Mouse (Mus musculus): ENCODE measurements around the gene Ttl. TPM values are rescaled to one million over a fixed set of nuclear protein-coding genes. Genes with fewer than 3 reads are reported as not detected.

The Ttl gene
- polyA plus RNA-seq, 1 experiment from 2014 or later = 34.2 TPM

DNA sequence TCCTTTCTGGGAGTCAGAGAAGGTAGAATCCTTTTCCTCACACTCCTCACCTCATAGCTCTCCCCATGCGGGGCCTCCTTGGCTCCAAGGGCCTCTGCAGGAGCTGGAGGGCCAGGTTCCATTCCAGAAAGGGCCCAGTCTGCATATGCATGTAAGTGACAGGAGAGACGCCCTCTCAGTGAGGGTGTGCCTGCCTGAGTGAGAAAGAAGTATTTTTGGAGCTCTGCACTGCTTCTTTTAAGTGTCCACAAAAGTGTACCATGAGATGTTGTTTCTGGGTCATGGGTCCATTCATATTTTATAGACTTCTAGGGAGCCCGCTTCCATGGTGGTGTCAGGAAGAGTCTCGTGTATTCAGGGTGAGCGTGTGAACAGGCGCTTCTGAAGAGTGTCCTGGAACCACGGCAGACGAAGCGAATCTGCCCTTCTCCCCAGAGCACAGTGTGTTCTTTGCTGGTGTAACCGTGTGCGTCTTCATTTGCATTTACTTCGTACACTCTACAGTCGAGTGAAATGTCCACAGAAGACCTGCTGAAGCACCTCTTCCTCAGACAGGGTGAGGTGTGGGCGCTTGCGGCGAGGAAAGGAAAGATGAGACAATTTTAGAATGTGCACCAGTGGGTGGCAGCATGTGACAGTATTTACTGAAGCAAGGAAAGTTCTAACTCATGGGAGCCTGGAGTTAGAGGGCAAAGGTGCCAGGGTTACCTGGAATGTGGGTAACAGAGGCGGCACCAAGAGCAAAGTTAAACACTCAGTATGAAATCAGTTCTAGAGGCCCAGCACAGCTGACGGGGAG, 28.4 kb downstream of the Ttl start:
- H3K4me3 ChIP-seq (ENCODE audit: low read depth, low read length) = no peak overlapping the region
- no peak overlapping the region for H3K27ac ChIP-seq (ENCODE audit: low read length)
- H3K27me3 ChIP-seq (ENCODE audit: control insufficient read depth, insufficient read depth, low read depth, low read length) = no peaks in the 10 kb centered on the region
- H3K4me1 ChIP-seq (ENCODE audit: control insufficient read depth, insufficient read depth, low read length) = no peaks in the 10 kb centered on the region
- H3K9ac ChIP-seq (ENCODE audit: low read depth, low read length) = no peak overlapping the region
- H3K9me3 ChIP-seq (replicated peaks; ENCODE audit: control insufficient read depth, low read length, poor library complexity, severe bottlenecking) = no peaks in the 10 kb centered on the region
- WGBS = 91% methylated on average over 18 of the region's 18 CpGs
- H3K36me3 ChIP-seq (ENCODE audit: control insufficient read depth, insufficient read depth, low read length) = peaks cover 23% of the 10 kb centered on the region
- H3K4me2 ChIP-seq (ENCODE audit: low read length) = no peak overlapping the region
- no peak for ATAC-seq

- peak within 1 kb of the TSS; percentile 82 for H3K4me3 ChIP-seq (ENCODE audit: low read depth, low read length)
- no peaks in the 10 kb centered on the region for H3K27me3 ChIP-seq (ENCODE audit: control insufficient read depth, insufficient read depth, low read depth, low read length)
- peaks cover 6% of the 10 kb centered on the region for H3K4me1 ChIP-seq (ENCODE audit: control insufficient read depth, insufficient read depth, low read length)
- under 1% methylated on average over 35 of the region's 35 CpGs for whole genome bisulfite sequencing
- peak within 1 kb of the TSS; percentile 73 for H3K9ac ChIP-seq (ENCODE audit: low read depth, low read length)
- peak within 1 kb of the TSS; percentile 24; the same call in 1 of the 2 replicates for H3K27ac ChIP-seq (ENCODE audit: low read length)
- peak within 1 kb of the TSS; percentile 72 for H3K4me2 ChIP-seq (ENCODE audit: low read length)
- H3K9me3 ChIP-seq (replicated peaks; ENCODE audit: control insufficient read depth, low read length, poor library complexity, severe bottlenecking) = no peaks in the 10 kb centered on the region
- ATAC-seq = peak; percentile 99
- H3K36me3 ChIP-seq (ENCODE audit: control insufficient read depth, insufficient read depth, low read length) = peaks cover 11% of the 10 kb centered on the region
These were observed 35.1 kb downstream of the Ttl start, which contains the start of gene Polr1b for GRCm38 (mm10) chr2:129100784-129101310. Gene Polr1b (plus strand): TSS chr2:129100995.

- WGBS = 91% methylated on average over 5 of the region's 5 CpGs
- H3K4me3 ChIP-seq (ENCODE audit: low read depth, low read length) = no peak overlapping the region
- H3K36me3 ChIP-seq (ENCODE audit: control insufficient read depth, insufficient read depth, low read length) = peaks cover 43% of the 10 kb centered on the region
- H3K4me1 ChIP-seq (ENCODE audit: control insufficient read depth, insufficient read depth, low read length) = no peaks in the 10 kb centered on the region
- H3K9ac ChIP-seq (ENCODE audit: low read depth, low read length) = no peak overlapping the region
- H3K27me3 ChIP-seq (ENCODE audit: control insufficient read depth, insufficient read depth, low read depth, low read length) = no peaks in the 10 kb centered on the region
- no peak overlapping the region for H3K27ac ChIP-seq (ENCODE audit: low read length)
- no peak overlapping the region for H3K4me2 ChIP-seq (ENCODE audit: low read length)
- no peak for ATAC-seq
- H3K9me3 ChIP-seq (replicated peaks; ENCODE audit: control insufficient read depth, low read length, poor library complexity, severe bottlenecking) = no peaks in the 10 kb centered on the region
These were observed 47.2 kb downstream of the Ttl start for GRCm38 (mm10) chr2:129112924-129113323.

GRCm38 (mm10) chr2:129115706-129116367, 50.1 kb downstream of the Ttl start:
- no peak overlapping the region for H3K4me3 ChIP-seq (ENCODE audit: low read depth, low read length)
- H3K4me2 ChIP-seq (ENCODE audit: low read length) = no peak overlapping the region
- H3K36me3 ChIP-seq (ENCODE audit: control insufficient read depth, insufficient read depth, low read length) = peaks cover 59% of the 10 kb centered on the region
- no peak overlapping the region for H3K27ac ChIP-seq (ENCODE audit: low read length)
- 91% methylated on average over 9 of the region's 9 CpGs for WGBS
- H3K27me3 ChIP-seq (ENCODE audit: control insufficient read depth, insufficient read depth, low read depth, low read length) = no peaks in the 10 kb centered on the region
- H3K9me3 ChIP-seq (replicated peaks; ENCODE audit: control insufficient read depth, low read length, poor library complexity, severe bottlenecking) = no peaks in the 10 kb centered on the region
- H3K4me1 ChIP-seq (ENCODE audit: control insufficient read depth, insufficient read depth, low read length) = no peaks in the 10 kb centered on the region
- H3K9ac ChIP-seq (ENCODE audit: low read depth, low read length) = no peak overlapping the region
- no peak for ATAC-seq

- H3K9ac ChIP-seq (ENCODE audit: low read depth, low read length) = no peak overlapping the region
- no peak for ATAC-seq
- H3K4me3 ChIP-seq (ENCODE audit: low read depth, low read length) = no peak overlapping the region
- WGBS = 100% methylated on average over 1 of the region's 1 CpGs
- no peaks in the 10 kb centered on the region for H3K9me3 ChIP-seq (replicated peaks; ENCODE audit: control insufficient read depth, low read length, poor library complexity, severe bottlenecking)
- no peaks in the 10 kb centered on the region for H3K4me1 ChIP-seq (ENCODE audit: control insufficient read depth, insufficient read depth, low read length)
- H3K27me3 ChIP-seq (ENCODE audit: control insufficient read depth, insufficient read depth, low read depth, low read length) = no peaks in the 10 kb centered on the region
- peaks cover 60% of the 10 kb centered on the region for H3K36me3 ChIP-seq (ENCODE audit: control insufficient read depth, insufficient read depth, low read length)
- no peak overlapping the region for H3K4me2 ChIP-seq (ENCODE audit: low read length)
- no peak overlapping the region for H3K27ac ChIP-seq (ENCODE audit: low read length)
These were observed 50.6 kb downstream of the Ttl start for GRCm38 (mm10) chr2:129116368-129116739.

GRCm38 (mm10) chr2:129118061-129118460, 52.3 kb downstream of the Ttl start:
- H3K36me3 ChIP-seq (ENCODE audit: control insufficient read depth, insufficient read depth, low read length) = peaks cover 54% of the 10 kb centered on the region

GRCm38 (mm10) chr2:129121986-129122385, 56.2 kb downstream of the Ttl start:
- ATAC-seq = no peak
- Histone ChIP-seq H3K4me1 (ENCODE audit: control insufficient read depth, insufficient read depth, low read length) (no peaks in the 10 kb centered on the region), H3K9me3 (replicated peaks; ENCODE audit: control insufficient read depth, low read length, poor library complexity, severe bottlenecking) (no peaks in the 10 kb centered on the region), H3K9ac (ENCODE audit: low read depth, low read length) (no peak overlapping the region), H3K4me3 (ENCODE audit: low read depth, low read length) (no peak overlapping the region), H3K36me3 (ENCODE audit: control insufficient read depth, insufficient read depth, low read length) (peaks cover 51% of the 10 kb centered on the region), H3K4me2 (ENCODE audit: low read length) (no peak overlapping the region), H3K27ac (ENCODE audit: low read length) (no peak overlapping the region), H3K27me3 (ENCODE audit: control insufficient read depth, insufficient read depth, low read depth, low read length) (no peaks in the 10 kb centered on the region)
- WGBS = 97% methylated on average over 8 of the region's 8 CpGs

More at GRCm38 (mm10) chr2:129118061-129118460, 52.3 kb downstream of the Ttl start:
- Histone ChIP-seq H3K4me2 (ENCODE audit: low read length) (no peak overlapping the region), H3K9ac (ENCODE audit: low read depth, low read length) (no peak overlapping the region), H3K4me3 (ENCODE audit: low read depth, low read length) (no peak overlapping the region), H3K9me3 (replicated peaks; ENCODE audit: control insufficient read depth, low read length, poor library complexity, severe bottlenecking) (no peaks in the 10 kb centered on the region), H3K27me3 (ENCODE audit: control insufficient read depth, insufficient read depth, low read depth, low read length) (no peaks in the 10 kb centered on the region), H3K4me1 (ENCODE audit: control insufficient read depth, insufficient read depth, low read length) (no peaks in the 10 kb centered on the region), H3K27ac (ENCODE audit: low read length) (no peak overlapping the region)
- ATAC-seq = no peak
- 94% methylated on average over 12 of the region's 12 CpGs for WGBS

DNA sequence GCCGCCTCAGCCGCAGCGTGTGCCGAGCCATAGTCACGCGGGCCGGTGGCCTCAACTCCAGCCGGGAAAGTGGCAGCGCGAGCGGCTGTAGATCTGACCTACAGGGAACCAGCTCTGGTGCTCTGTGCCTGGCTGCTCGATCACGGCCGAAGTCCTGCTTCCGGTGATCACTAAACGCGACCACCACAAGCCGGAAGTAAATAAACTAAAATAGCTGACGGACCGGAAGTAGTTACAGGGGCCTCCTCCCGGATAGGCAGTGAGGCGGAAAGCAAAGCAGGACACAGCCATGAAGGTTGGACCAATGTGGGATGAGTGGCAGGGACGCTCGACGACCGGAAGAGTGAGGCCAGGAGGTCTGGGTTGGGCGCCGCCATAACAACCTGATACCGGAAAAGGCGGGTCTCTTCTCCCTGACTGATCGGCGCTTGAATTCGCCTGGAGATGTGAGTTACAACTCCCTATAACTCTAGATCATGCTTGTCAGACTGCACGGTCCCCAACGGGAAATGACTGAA, 63.7 kb downstream of the Ttl start, which contains the start of gene Chchd5:
Gene Chchd5 (plus strand): TSS at position 289 of the 518 bp plus-strand sequence.
- Histone ChIP-seq H3K27me3 (ENCODE audit: control insufficient read depth, insufficient read depth, low read depth, low read length) (no peaks in the 10 kb centered on the region), H3K4me3 (ENCODE audit: low read depth, low read length) (peak within 1 kb of the TSS; percentile 72), H3K9me3 (replicated peaks; ENCODE audit: control insufficient read depth, low read length, poor library complexity, severe bottlenecking) (peaks cover 3% of the 10 kb centered on the region; the same call in 1 of the 2 replicates), H3K4me2 (ENCODE audit: low read length) (peak within 1 kb of the TSS; percentile 70), H3K4me1 (ENCODE audit: control insufficient read depth, insufficient read depth, low read length) (peaks cover 9% of the 10 kb centered on the region), H3K27ac (ENCODE audit: low read length) (peak within 1 kb of the TSS; percentile 84), H3K9ac (ENCODE audit: low read depth, low read length) (peak within 1 kb of the TSS; percentile 83), H3K36me3 (ENCODE audit: control insufficient read depth, insufficient read depth, low read length) (peaks cover 17% of the 10 kb centered on the region)
- peak; percentile 100 for ATAC-seq
- under 1% methylated on average over 35 of the region's 35 CpGs for WGBS

All from midbrain, embryonic 16.5 days (tissue).